Mouse (Mus musculus) small intestine, adult 2 months (tissue): ENCODE measurements around the gene Ak3. TPM values are rescaled to one million over a fixed set of nuclear protein-coding genes. Genes with fewer than 3 reads are reported as not detected.

Source experiments
- H3K27ac ChIP-seq: fragments of 200-500 bp; 2 replicates; pipeline ENCODE4 v1.5.1; 2012; ENCODE audit warnings: low read depth, low read length, control low read depth, inconsistent platforms; ENCODE audit not compliant: insufficient read depth
- H3K27me3 ChIP-seq: fragments of 200-500 bp; 2 replicates; pipeline ENCODE4 v1.6.1; 2012; ENCODE audit warnings: mild to moderate bottlenecking, moderate library complexity, low read length, inconsistent platforms; ENCODE audit not compliant: control insufficient read depth, insufficient read depth
- H3K36me3 ChIP-seq: fragments of 200-500 bp; 2 replicates; pipeline ENCODE4 v1.6.1; 2012; ENCODE audit warnings: mild to moderate bottlenecking, low read length, control low read depth, inconsistent platforms; ENCODE audit not compliant: control insufficient read depth, insufficient read depth
- H3K4me1 ChIP-seq: fragments of 200-500 bp; 2 replicates; pipeline ENCODE4 v1.6.1; 2012; ENCODE audit warnings: low read length, inconsistent platforms, mixed read lengths; ENCODE audit not compliant: control insufficient read depth, insufficient read depth, insufficient read length
- H3K4me3 ChIP-seq: fragments of 200-500 bp; 2 replicates; pipeline ENCODE4 v1.5.1; 2012; ENCODE audit warnings: low read depth, mild to moderate bottlenecking, control low read depth, inconsistent platforms, low read length, moderate library complexity
- CTCF ChIP-seq: fragments of 200-500 bp; IDR thresholded peaks from 2 replicates; pipeline ENCODE4 v1.5.1; 2012; ENCODE audit warnings: low read depth, mild to moderate bottlenecking, control low read depth, inconsistent platforms, low read length, moderate library complexity, mixed read lengths; ENCODE audit not compliant: insufficient replicate concordance, insufficient read length; ENCODE audit errors: extremely low read depth
- POLR2A ChIP-seq: fragments of 200-500 bp; IDR thresholded peaks from 2 replicates; pipeline ENCODE4 v1.6.1; 2012; ENCODE audit warnings: low read depth, mild to moderate bottlenecking, control low read depth, inconsistent platforms, low read length, moderate library complexity
- WGBS: fragments of 180-500 bp; shearing (Covaris S2); methylation state at CpG from one replicate; pipeline ENCODE4 v1.1.7; 2018; 5-methylcytosine and 5-hydroxymethylcytosine counted together
- polyA plus RNA-seq: library from polyadenylated mRNA; depleted of rRNA; stranded (reverse); fragments of >200 nt; gene quantifications from 2 replicates; pipeline ENCODE4 v1.2.3, GENCODE M21; 2012; rRNA removed

The Ak3 gene
- polyA plus RNA-seq, 1 experiment, result 124 TPM

GRCm38 (mm10) chr19:28994870-28995269 is 52.9 kb downstream of the Ak3 start:
- Histone ChIP-seq H3K27me3 (no peaks in the 10 kb centered on the region), H3K36me3 (peaks cover 28% of the 10 kb centered on the region), H3K27ac (0 out of 2 replicates have a peak overlapping the region, but pooled peaks have one; percentile 15), H3K4me3 (no peak overlapping the region), H3K4me1 (no peaks in the 10 kb centered on the region; the same call in 1 of the 2 replicates)
- 77% methylated on average over 7 of the region's 7 CpGs for WGBS
- TF ChIP-seq CTCF (no peak), POLR2A (no peak)

- peaks cover 5% of the 10 kb centered on the region; the same call in 1 of the 2 replicates for H3K4me1 ChIP-seq
- peaks cover 15% of the 10 kb centered on the region for H3K36me3 ChIP-seq
- TF ChIP-seq POLR2A, result no peak
- TF ChIP-seq CTCF, result no peak
- no peak overlapping the region for H3K4me3 ChIP-seq
- WGBS, result 55% methylated on average over 5 of the region's 5 CpGs
- peak overlapping the region; percentile 75; the same call in 1 of the 2 replicates for H3K27ac ChIP-seq
- no peaks in the 10 kb centered on the region for H3K27me3 ChIP-seq
These were observed 56.4 kb downstream of the Ak3 start for GRCm38 (mm10) chr19:28991391-28991790.

GRCm38 (mm10) chr19:28990590-28991221 is 57.1 kb downstream of the Ak3 start:
- no peak for TF ChIP-seq POLR2A
- TF ChIP-seq CTCF, result no peak
- H3K4me3 ChIP-seq, result peak overlapping the region; percentile 88
- peak overlapping the region; percentile 75 for H3K27ac ChIP-seq
- H3K4me1 ChIP-seq, result peaks cover 5% of the 10 kb centered on the region; the same call in 1 of the 2 replicates
- H3K27me3 ChIP-seq, result no peaks in the 10 kb centered on the region
- WGBS, result under 1% methylated on average over 41 of the region's 41 CpGs
- H3K36me3 ChIP-seq, result peaks cover 11% of the 10 kb centered on the region

- TF ChIP-seq POLR2A (peak; percentile 72), CTCF (no peak)
- Histone ChIP-seq H3K4me1 (peaks cover 5% of the 10 kb centered on the region; the same call in 1 of the 2 replicates), H3K27ac (peak within 1 kb of the TSS; percentile 75), H3K27me3 (no peaks in the 10 kb centered on the region), H3K4me3 (peak within 1 kb of the TSS; percentile 88), H3K36me3 (peaks cover 7% of the 10 kb centered on the region)
- WGBS, result under 1% methylated on average over 37 of the region's 37 CpGs
These were observed 57.6 kb downstream of the Ak3 start, which contains the start of gene Cdc37l1 for GRCm38 (mm10) chr19:28990194-28990589. Gene Cdc37l1, plus strand, starts transcription at chr19:28990352.

GRCm38 (mm10) chr19:28989515-28989914 is 58.2 kb downstream of the Ak3 start:
- peak overlapping the region; percentile 72; the same call in 1 of the 2 replicates for H3K27ac ChIP-seq
- H3K4me3 ChIP-seq, result no peak overlapping the region
- H3K4me1 ChIP-seq, result peaks cover 5% of the 10 kb centered on the region; the same call in 1 of the 2 replicates
- TF ChIP-seq CTCF (no peak), POLR2A (no peak)
- peaks cover under 1% of the 10 kb centered on the region; the same call in 1 of the 2 replicates for H3K36me3 ChIP-seq
- no peaks in the 10 kb centered on the region for H3K27me3 ChIP-seq
- WGBS, result 50% methylated on average over 8 of the region's 8 CpGs

- no peaks in the 10 kb centered on the region for H3K27me3 ChIP-seq
- no peaks in the 10 kb centered on the region for H3K36me3 ChIP-seq
- WGBS, result 60% methylated on average over 7 of the region's 7 CpGs
- TF ChIP-seq POLR2A (no peak), CTCF (no peak)
- H3K4me1 ChIP-seq, result no peaks in the 10 kb centered on the region
- H3K4me3 ChIP-seq, result no peak overlapping the region
- no peak overlapping the region for H3K27ac ChIP-seq
These were observed 65.1 kb downstream of the Ak3 start for GRCm38 (mm10) chr19:28982617-28983016.

- WGBS, result 16% methylated on average over 35 of the region's 35 CpGs
- H3K27ac ChIP-seq, result no peak overlapping the region
- H3K4me3 ChIP-seq, result peak overlapping the region; percentile 61
- H3K4me1 ChIP-seq, result no peaks in the 10 kb centered on the region
- H3K36me3 ChIP-seq, result no peaks in the 10 kb centered on the region
- peak; percentile 81 for TF ChIP-seq CTCF
- TF ChIP-seq POLR2A, result no peak
- no peaks in the 10 kb centered on the region for H3K27me3 ChIP-seq
These were observed 72.7 kb downstream of the Ak3 start for GRCm38 (mm10) chr19:28974862-28975611.

Other genes with a start within 250 kb of the Ak3 start
- gene Slc1a1, start 212.9 kb downstream of the Ak3 start, polyA plus RNA-seq, result 4.4 and 23.4 TPM in 2 replicates
- 15.6 and 27.8 TPM in 2 replicates for gene Plpp6, start 84.0 kb downstream of the Ak3 start, polyA plus RNA-seq
- gene 4430402I18Rik, start 80.2 kb downstream of the Ak3 start, polyA plus RNA-seq, result 0.38 and 1.2 TPM in 2 replicates
- 1.7 and 2.6 TPM in 2 replicates for gene Cdc37l1, start 57.6 kb downstream of the Ak3 start, polyA plus RNA-seq
- 5.5 and 9.9 TPM in 2 replicates for gene Rcl1, start 53.4 kb upstream of the Ak3 start, polyA plus RNA-seq
- 4.0 and 14.5 TPM in 2 replicates for gene Jak2, start 203.9 kb upstream of the Ak3 start, polyA plus RNA-seq